Mouse (Mus musculus): ENCODE data around the gene Rps16.

Rps16 gene

GRCm38 (mm10) chr7:28348601-28349000 is 1.9 kb upstream of the Rps16 start:
- DNase-seq (ENCODE audit: low read depth) = no peak

GRCm38 (mm10) chr7:28351676-28352191 is 1.3 kb downstream of the Rps16 start:
- DNase-seq (ENCODE audit: low read depth) = peak; percentile 29

- DNase-seq (ENCODE audit: low read depth) = peak; percentile 41
These were observed 2.8 kb downstream of the Rps16 start for GRCm38 (mm10) chr7:28353267-28353666.

- DNase-seq (ENCODE audit: low read depth) = no peak
These were observed 3.7 kb downstream of the Rps16 start for GRCm38 (mm10) chr7:28354113-28354581.

- no peak for DNase-seq (ENCODE audit: low read depth)
These were observed 4.1 kb downstream of the Rps16 start for GRCm38 (mm10) chr7:28354596-28354995.

GRCm38 (mm10) chr7:28355221-28355620 is 4.8 kb downstream of the Rps16 start:
- DNase-seq (ENCODE audit: low read depth) = peak; percentile 75

GRCm38 (mm10) chr7:28356981-28357380 is 6.5 kb downstream of the Rps16 start:
- DNase-seq (ENCODE audit: low read depth) = no peak

- no peak for DNase-seq (ENCODE audit: low read depth)
These were observed 7.5 kb downstream of the Rps16 start for GRCm38 (mm10) chr7:28357984-28358383.

- no peak for DNase-seq (ENCODE audit: low read depth)
These were observed 8.0 kb downstream of the Rps16 start for GRCm38 (mm10) chr7:28358431-28358830.

GRCm38 (mm10) chr7:28359854-28360253 is 9.4 kb downstream of the Rps16 start:
- no peak for DNase-seq (ENCODE audit: low read depth)

- DNase-seq (ENCODE audit: low read depth) = no peak
These were observed 9.8 kb downstream of the Rps16 start for GRCm38 (mm10) chr7:28360291-28360690.

- no peak for DNase-seq (ENCODE audit: low read depth)
These were observed 11.3 kb downstream of the Rps16 start for GRCm38 (mm10) chr7:28361647-28362341.

GRCm38 (mm10) chr7:28362441-28363060 is 12.1 kb downstream of the Rps16 start:
- DNase-seq (ENCODE audit: low read depth) = no peak

GRCm38 (mm10) chr7:28367663-28368275 is 17.3 kb downstream of the Rps16 start:
- DNase-seq (ENCODE audit: low read depth) = no peak

- no peak for DNase-seq (ENCODE audit: low read depth)
These were observed 17.9 kb downstream of the Rps16 start for GRCm38 (mm10) chr7:28368276-28368920.

- no peak for DNase-seq (ENCODE audit: low read depth)
These were observed 19.6 kb downstream of the Rps16 start for GRCm38 (mm10) chr7:28370051-28370450.

- DNase-seq (ENCODE audit: low read depth) = no peak
These were observed 20.6 kb downstream of the Rps16 start for GRCm38 (mm10) chr7:28370977-28371513.

GRCm38 (mm10) chr7:28371514-28371989 is 21.1 kb downstream of the Rps16 start:
- peak; percentile 58 for DNase-seq (ENCODE audit: low read depth)

- DNase-seq (ENCODE audit: low read depth) = peak; percentile 99
These were observed 22.0 kb downstream of the Rps16 start, which contains the start of gene Plekhg2 for GRCm38 (mm10) chr7:28372251-28373108. Gene Plekhg2 (minus strand): TSS chr7:28372599.

- peak; percentile 95 for DNase-seq (ENCODE audit: low read depth)
These were observed 22.7 kb downstream of the Rps16 start for GRCm38 (mm10) chr7:28373131-28373581.
